Mouse (Mus musculus) small intestine, adult 10 weeks (tissue): Measurements from ENCODE around the gene Npc2. TPM values are rescaled to one million over a fixed set of nuclear protein-coding genes. Genes with fewer than 3 reads are reported as not detected.

Experiments used
- polyA plus RNA-seq: library from polyadenylated mRNA; stranded (reverse); fragments of 350-450 nt; fragmentation: Illumina TruSeq; extraction: RNeasy Lipid Tissue Mini Kit (QIAGEN cat#74804); gene quantifications from one replicate; pipeline ENCODE4 v1.2.3, GENCODE M21; 2014; ENCODE audit warnings: low replicate concordance

Npc2 gene
- polyA plus RNA-seq: 13.6 TPM

DNA sequence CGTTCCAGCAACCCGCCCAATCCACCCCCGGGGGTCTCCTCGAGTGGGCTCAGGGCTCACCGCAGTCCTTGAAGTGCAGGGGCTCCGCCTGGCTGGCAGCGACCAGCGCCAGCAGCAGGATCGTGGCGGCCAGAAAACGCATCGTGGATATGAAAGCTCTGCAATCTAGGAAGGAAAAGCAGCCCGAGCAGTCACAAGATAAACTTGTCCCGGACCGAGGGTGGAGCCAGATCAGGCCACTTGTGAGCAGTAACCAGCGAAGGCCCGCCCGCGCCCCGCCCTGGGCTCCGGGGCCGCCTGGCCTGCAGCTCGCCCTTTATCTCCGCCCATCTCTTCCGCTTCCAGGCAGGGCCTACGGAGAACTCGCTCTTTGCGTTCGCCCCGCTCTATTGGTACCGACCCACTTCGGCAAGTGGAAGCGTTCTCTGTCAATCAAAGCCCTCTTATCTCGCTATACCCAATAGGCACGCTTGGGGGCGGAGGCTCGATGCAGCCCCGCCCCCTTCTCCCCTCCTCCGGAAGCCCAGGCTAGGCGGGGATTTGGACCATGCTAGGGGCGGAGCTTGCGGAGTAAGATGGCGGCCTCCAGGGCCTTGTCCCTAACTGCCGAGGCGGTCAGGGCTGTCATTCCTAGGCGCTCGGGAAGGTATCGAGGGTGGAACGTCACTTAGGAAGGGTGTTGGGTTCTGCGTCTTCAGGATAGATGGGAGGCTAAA is at the start of gene Npc2, which contains the start of gene Isca2:
Gene Npc2, minus strand, starts transcription at position 427 of the 716 bp plus-strand sequence.
Gene Isca2, plus strand, starts transcription at position 526 of the 716 bp plus-strand sequence.

Other genes with a start within 250 kb of the Npc2 start
- gene Vsx2, start 203.4 kb downstream of the Npc2 start, polyA plus RNA-seq: not detected
- gene Abcd4, start 155.7 kb downstream of the Npc2 start, polyA plus RNA-seq: 2.6 TPM
- not detected for gene Vrtn, start 132.1 kb downstream of the Npc2 start, polyA plus RNA-seq
- gene Syndig1l, start 74.3 kb downstream of the Npc2 start, polyA plus RNA-seq: not detected
- 141 TPM for gene Isca2, start 99 bp upstream of the Npc2 start, polyA plus RNA-seq
- 0.52 TPM for gene Ltbp2, start 103.4 kb upstream of the Npc2 start, polyA plus RNA-seq
- 81.7 TPM for gene Fcf1, start 197.7 kb upstream of the Npc2 start, polyA plus RNA-seq
- 19.0 TPM for gene Arel1, start 197.7 kb upstream of the Npc2 start, polyA plus RNA-seq
- gene Ylpm1, start 223.2 kb upstream of the Npc2 start, polyA plus RNA-seq: 37.5 TPM